Mouse (Mus musculus): ENCODE results near the gene Scarf2.

Scarf2 gene

DNA sequence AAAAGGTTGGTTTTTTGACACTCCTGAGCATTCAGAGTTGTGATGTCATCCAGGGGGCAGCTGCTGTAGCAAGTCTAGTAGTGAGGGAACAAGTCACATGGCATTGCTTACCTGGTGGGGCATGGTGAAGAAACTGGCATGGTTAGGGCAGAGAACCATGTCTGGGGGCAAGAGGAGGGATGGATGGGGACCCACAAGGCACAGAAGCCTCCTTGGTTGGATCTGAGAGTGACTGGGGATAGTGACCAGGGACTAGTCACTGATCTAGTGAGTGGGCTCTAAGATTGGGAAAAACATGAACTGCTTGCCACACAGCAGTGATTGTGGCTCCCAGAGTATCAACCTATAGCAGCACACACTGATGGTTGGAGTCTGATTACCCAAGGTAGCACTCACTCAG lies 2.5 kb downstream of the Scarf2 start:
- DNase-seq (ENCODE audit: low spot score): no peak

GRCm38 (mm10) chr16:17801777-17802455 lies 4.8 kb downstream of the Scarf2 start:
- no peak for DNase-seq (ENCODE audit: low spot score)

DNA sequence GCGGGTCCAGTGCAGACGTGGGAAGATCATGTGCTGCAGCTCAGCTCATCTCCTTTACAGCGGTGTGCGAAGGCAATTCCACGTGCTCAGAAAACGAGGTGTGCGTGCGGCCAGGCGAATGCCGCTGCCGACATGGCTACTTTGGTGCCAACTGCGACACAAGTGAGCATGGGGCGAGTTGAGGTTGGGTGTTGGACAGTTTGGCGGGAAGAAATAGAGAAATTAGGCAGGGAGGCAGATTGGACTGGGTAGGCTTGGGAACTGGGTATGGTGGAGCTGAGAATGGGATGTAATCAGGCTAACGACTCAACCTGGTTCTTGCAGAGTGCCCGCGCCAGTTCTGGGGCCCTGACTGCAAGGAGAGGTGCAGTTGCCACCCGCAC lies 5.4 kb downstream of the Scarf2 start:
- no peak for DNase-seq (ENCODE audit: low spot score)

GRCm38 (mm10) chr16:17802839-17803674 lies 6.0 kb downstream of the Scarf2 start:
- peak; percentile 50 for DNase-seq (ENCODE audit: low spot score)

- DNase-seq (ENCODE audit: low spot score): no peak
These were observed 6.8 kb downstream of the Scarf2 start for GRCm38 (mm10) chr16:17803675-17804448.

- no peak for DNase-seq (ENCODE audit: low spot score)
These were observed 7.4 kb downstream of the Scarf2 start for GRCm38 (mm10) chr16:17804449-17804912.

- no peak for DNase-seq (ENCODE audit: low spot score)
These were observed 7.9 kb downstream of the Scarf2 start for GRCm38 (mm10) chr16:17804982-17805381.

- DNase-seq (ENCODE audit: low spot score): no peak
These were observed 9.6 kb downstream of the Scarf2 start for GRCm38 (mm10) chr16:17806581-17807191.

GRCm38 (mm10) chr16:17807192-17808009 lies 10.3 kb downstream of the Scarf2 start:
- peak; percentile 77 for DNase-seq (ENCODE audit: low spot score)

DNA sequence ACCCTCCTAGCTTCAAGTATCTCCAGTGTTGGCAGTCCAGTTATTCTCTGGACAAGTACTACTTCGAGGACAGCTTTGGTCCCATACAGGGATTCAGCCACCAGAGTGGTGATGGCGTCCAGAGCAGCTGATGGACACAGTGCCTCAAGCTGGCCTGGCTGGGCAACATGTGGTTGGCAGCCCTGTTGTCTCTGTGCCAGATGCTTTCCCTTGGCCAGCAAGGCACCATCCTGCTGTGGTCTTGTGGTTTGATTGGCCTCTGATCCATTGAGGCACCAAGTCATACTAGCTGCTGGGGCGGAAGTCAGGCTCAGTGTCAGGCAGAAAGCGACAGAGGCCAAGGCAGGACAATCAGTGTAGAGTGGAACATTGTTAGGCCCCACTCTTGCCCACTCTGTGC lies 12.0 kb downstream of the Scarf2 start:
- DNase-seq (ENCODE audit: low spot score): no peak

GRCm38 (mm10) chr16:17809711-17810110 lies 12.6 kb downstream of the Scarf2 start:
- DNase-seq (ENCODE audit: low spot score): no peak

- DNase-seq (ENCODE audit: low spot score): no peak
These were observed 15.0 kb downstream of the Scarf2 start for GRCm38 (mm10) chr16:17812120-17812519.

- no peak for DNase-seq (ENCODE audit: low spot score)
These were observed 16.1 kb downstream of the Scarf2 start for GRCm38 (mm10) chr16:17813173-17813572.

DNA sequence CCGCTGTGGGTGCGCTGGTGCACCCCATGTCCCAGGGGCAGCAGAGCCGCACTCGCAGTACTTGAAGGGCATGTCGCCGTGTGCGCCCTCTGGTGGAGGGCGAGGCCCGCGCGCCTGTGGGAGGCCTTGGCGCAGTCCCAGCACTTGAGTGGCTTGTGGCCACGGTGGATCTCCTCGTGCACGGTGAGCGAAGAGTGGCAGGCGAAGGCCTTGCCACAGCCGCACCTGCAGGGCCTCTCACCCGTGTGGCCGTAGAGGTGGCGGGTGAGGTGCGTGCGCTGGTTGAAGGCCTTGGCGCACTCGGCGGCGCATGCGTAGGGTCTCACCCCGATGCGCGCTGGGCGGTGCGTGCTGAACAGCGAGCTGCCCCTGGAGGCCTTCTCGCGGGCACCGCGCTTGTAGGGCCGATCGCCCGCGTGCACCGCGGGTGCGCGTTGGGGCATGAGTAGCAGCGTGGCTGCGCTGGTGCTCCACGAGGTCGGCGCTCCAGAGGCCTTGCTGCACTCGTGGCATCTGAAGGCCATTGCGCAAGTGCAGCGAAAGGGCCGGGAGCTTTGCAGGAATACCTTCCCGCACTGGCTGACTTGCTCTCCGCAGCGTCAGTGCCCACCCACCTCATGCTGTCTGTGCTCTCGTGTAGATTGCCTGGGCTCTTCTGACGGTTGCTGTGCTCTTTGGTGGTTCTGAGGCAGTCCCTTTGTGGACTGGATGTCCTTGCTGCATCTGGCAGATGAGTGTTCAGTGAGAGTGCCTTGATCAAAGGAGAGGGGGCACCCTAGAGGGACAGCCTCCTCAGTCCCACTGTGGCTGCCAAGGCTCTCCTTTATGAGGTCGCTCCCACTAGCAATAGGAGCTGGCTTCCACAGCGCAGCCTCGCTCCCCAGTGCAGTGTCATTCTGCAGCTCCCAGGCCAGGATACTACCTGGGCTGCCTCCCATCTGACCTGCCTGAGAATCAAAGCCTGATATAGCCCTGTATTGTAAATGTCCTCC lies 18.6 kb downstream of the Scarf2 start:
- no peak for DNase-seq (ENCODE audit: low spot score)

DNA sequence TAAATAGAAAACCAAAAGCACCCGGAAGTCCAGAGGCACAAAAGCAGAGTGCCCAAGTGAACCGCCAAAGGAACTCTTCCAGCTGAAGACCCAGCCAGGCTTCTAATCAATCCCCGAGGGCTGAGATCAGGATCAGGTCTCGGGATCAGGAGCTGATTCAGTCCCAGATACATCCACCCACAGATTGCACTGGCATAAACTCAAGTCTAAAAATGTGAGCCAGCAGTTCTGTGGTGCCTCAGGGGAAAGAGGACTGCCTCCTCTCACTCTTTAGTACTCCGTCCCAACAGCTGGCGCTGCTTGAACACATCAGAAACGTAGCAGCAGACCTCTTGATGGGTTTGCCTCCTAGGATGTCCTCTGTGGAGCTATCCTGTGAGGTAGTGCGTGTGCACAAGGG lies 19.4 kb downstream of the Scarf2 start:
- DNase-seq (ENCODE audit: low spot score): no peak

DNA sequence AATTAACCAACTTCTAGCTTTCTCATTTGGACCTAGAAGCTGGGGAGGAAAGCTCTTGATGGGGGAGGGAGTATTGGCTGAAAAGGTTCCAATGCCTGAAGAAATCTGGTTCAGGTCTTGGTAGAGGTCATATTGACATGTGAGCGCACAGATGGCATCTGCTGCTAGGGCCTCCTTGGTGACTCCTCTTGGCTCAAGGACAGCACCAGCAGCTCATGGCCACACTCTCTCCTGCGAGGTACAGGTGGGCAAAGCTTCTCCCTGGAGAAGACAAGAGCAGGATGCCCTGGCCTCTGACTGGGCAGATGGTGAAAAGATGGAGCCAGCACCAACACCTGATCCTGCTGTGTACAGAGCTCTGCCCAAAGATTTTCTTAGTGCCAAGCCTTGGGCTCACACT lies 29.4 kb downstream of the Scarf2 start:
- no peak for DNase-seq (ENCODE audit: low spot score)

- no peak for DNase-seq (ENCODE audit: low spot score)
These were observed 31.1 kb downstream of the Scarf2 start for GRCm38 (mm10) chr16:17828229-17828628.

DNA sequence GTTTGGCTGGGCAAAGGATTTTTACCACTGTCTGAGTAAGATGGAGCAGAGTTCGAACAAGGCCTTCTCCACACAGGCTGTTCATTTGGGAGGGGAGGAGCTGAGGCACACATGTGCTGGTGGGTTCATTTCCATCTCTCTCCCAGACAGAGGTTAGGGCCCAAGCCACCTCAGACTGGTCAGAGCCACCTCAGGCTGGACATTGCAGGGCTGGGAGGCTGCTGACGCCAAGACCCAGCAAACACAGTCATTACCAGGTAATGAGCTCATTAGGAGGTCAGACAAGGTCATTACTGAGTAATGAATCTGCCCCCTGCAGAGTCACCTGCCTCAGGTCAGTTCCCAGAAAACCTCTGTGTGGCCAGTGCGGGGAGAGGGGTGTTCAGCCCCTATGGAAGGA lies 31.8 kb downstream of the Scarf2 start:
- no peak for DNase-seq (ENCODE audit: low spot score)

GRCm38 (mm10) chr16:17830385-17831178 lies 33.5 kb downstream of the Scarf2 start:
- DNase-seq (ENCODE audit: low spot score): no peak

Measured in left cerebral cortex, adult 11 months (tissue).